Mouse (Mus musculus): ENCODE measurements around the gene Zan.
A peak's percentile ranks its signal among the peaks of the same experiment; 100 is the strongest.

Gene Zan

GRCm38 (mm10) chr5:137476964-137477363 lies at the start of gene Zan:
Zan (minus strand) TSS chr5:137477064.
- ATAC-seq (ENCODE audit: insufficient number of reproducible peaks, low FRiP score, low TSS enrichment): no peak

- ATAC-seq (ENCODE audit: insufficient number of reproducible peaks, low FRiP score, low TSS enrichment): no peak
These were observed 49.5 kb upstream of the Zan start for GRCm38 (mm10) chr5:137526192-137526936.

- ATAC-seq (ENCODE audit: insufficient number of reproducible peaks, low FRiP score, low TSS enrichment): no peak
These were observed 48.6 kb upstream of the Zan start for GRCm38 (mm10) chr5:137525511-137525910.

- ATAC-seq (ENCODE audit: insufficient number of reproducible peaks, low FRiP score, low TSS enrichment): no peak
These were observed 47.8 kb upstream of the Zan start for GRCm38 (mm10) chr5:137524671-137525070.

DNA sequence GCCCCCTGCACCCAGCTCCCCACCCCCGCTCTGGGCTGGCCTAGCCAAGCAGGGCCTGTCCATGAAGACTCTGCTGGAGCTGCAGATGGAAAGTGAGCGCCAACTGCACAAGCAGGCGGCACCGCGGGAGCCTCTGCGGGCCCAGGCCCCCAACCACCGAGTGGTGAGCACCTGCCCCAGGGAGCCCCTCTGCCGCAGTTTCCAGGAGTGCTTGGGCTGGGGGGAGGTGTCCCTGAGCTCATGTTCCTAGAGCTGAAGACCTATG lies 47.3 kb upstream of the Zan start:
- no peak for ATAC-seq (ENCODE audit: insufficient number of reproducible peaks, low FRiP score, low TSS enrichment)

GRCm38 (mm10) chr5:137523396-137524250 lies 46.8 kb upstream of the Zan start:
- ATAC-seq (ENCODE audit: insufficient number of reproducible peaks, low FRiP score, low TSS enrichment): no peak

GRCm38 (mm10) chr5:137522711-137523110 lies 45.8 kb upstream of the Zan start:
- ATAC-seq (ENCODE audit: insufficient number of reproducible peaks, low FRiP score, low TSS enrichment): no peak

GRCm38 (mm10) chr5:137521861-137522260 lies 45.0 kb upstream of the Zan start:
- ATAC-seq (ENCODE audit: insufficient number of reproducible peaks, low FRiP score, low TSS enrichment): no peak

GRCm38 (mm10) chr5:137519691-137520550 lies 43.1 kb upstream of the Zan start:
- no peak for ATAC-seq (ENCODE audit: insufficient number of reproducible peaks, low FRiP score, low TSS enrichment)

GRCm38 (mm10) chr5:137518436-137518835 lies 41.6 kb upstream of the Zan start, which contains the start of gene Gigyf1:
Gigyf1 (plus strand) TSS chr5:137518548.
- ATAC-seq (ENCODE audit: insufficient number of reproducible peaks, low FRiP score, low TSS enrichment): no peak

DNA sequence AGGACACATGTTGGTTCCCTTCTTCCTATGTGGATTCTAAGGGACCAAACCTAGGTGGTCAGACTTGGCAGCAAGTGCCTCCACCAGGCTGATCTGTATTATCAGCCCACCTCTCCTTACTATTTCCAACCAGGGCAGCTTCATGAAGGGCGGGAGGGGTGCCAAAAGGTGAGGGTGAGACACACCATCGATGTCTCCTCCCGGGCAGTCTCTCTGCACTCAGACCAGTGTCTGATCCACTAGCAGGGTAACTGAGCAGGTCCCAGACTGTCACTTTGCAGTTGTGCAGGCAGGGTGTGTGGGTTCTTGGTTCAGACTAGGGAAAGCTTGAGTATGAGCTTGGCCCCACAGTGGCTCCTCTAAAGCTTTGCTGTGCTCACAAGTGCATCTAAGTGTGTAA lies 37.9 kb upstream of the Zan start:
- ATAC-seq (ENCODE audit: insufficient number of reproducible peaks, low FRiP score, low TSS enrichment): no peak

- no peak for ATAC-seq (ENCODE audit: insufficient number of reproducible peaks, low FRiP score, low TSS enrichment)
These were observed 37.3 kb upstream of the Zan start for GRCm38 (mm10) chr5:137513951-137514721.

DNA sequence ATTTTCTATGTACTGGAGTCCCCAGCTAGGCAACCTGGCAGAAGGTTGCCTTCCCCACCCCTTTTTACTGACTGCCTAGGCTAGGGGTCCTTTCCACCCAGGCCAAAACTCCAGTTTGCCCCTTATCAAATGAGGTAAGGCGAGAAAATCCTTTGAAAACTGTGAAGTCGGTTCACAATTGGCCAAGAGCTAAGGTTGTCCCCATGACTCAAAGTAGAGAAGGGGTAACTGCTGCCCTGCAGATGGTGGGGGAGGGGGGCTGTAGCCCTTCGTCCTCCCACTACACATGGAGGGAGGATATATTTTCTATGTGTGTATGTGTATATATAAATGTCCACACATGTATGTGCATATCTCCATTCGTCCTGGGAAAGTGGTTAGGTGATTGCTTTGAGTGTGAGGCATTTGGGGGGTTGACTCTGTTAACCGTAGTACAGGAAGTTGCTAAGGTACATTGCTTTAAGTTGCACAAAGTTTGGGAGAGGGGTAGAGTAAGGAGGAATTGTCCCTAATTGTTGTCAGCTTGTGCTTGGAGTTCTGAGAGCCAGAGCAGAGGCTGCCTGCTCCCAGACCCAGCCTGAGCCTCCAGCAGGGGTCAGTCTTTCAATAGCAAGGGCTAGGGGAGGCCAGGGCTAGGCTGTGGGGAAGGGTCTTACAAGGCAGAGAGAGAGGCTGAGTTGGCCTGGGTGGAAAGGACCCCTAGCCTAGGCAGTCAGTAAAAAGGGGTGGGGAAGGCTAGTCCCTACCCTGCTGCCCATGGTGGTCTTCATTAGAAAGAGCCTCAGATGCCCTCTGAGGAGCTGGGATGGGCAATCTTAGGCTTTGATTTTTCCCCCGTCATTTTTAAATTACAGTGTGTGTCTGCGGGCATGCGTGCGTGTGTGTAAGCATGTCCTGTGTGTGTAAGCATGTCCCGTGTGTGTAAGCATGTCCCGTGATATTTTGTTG lies 36.3 kb upstream of the Zan start:
- ATAC-seq (ENCODE audit: insufficient number of reproducible peaks, low FRiP score, low TSS enrichment): no peak

DNA sequence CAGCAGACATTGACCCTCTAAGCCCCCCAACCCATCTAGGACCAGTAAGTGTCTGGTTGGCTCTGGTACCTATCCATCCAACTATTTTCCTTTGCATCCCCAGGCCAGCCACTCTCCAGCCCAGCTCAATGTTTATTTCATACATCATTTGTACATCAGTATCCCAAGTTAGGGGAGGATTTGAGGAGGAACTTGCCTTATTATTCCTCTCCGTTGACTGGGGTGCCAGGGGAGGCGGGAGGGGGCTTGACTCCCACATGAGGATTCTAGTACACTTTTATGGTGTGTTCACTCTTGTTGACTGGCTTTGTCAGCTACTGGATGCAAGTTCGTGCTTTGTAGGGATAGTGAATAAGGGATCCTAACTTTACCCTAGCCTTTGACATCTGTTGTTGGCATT lies 34.8 kb upstream of the Zan start:
- ATAC-seq (ENCODE audit: insufficient number of reproducible peaks, low FRiP score, low TSS enrichment): no peak

- no peak for ATAC-seq (ENCODE audit: insufficient number of reproducible peaks, low FRiP score, low TSS enrichment)
These were observed 33.9 kb upstream of the Zan start for GRCm38 (mm10) chr5:137510573-137511390.

DNA sequence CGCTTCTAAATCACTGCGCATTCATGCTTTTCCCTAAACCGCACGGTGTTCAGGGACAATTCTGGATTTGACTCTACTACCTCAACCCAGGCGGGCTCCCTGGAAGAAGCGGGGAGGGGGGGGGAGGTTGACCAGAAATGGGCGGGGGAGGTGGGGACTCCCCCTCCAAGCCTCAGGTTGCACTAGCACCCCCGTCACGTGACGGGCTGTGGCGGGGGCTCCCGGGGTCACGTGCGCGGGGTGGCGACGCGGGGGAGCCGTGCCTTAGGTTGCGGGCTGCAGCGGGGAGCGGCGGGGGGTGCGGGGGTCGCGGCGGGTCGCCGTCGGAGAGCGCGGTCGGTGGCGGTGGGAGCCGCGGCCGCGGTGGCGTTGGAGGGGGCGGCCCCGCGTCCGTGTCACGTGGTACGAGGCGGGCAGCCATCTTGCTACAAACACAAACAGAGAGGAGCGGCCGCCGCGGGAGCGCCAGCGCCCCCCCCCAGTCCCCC lies 33.2 kb upstream of the Zan start:
- no peak for ATAC-seq (ENCODE audit: insufficient number of reproducible peaks, low FRiP score, low TSS enrichment)

DNA sequence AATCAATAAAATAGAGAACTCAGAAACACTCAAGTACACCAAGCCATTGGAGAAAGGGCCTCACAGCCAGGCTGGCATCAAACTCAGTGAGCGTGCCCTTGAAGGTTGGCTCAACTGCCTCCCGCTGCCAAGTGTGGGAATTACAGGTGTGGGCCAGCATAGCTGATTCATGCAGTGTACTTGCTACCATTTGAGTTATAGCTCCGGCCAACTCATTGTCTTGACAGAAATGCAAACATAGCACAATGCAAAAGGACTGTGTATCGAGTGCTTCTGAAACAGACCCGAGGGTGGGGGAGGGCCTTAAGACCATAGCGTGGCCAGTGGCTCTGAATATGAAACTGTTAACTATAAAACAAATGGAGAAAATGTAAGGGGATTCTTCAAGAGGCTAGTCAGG lies 27.2 kb upstream of the Zan start:
- no peak for ATAC-seq (ENCODE audit: insufficient number of reproducible peaks, low FRiP score, low TSS enrichment)

DNA sequence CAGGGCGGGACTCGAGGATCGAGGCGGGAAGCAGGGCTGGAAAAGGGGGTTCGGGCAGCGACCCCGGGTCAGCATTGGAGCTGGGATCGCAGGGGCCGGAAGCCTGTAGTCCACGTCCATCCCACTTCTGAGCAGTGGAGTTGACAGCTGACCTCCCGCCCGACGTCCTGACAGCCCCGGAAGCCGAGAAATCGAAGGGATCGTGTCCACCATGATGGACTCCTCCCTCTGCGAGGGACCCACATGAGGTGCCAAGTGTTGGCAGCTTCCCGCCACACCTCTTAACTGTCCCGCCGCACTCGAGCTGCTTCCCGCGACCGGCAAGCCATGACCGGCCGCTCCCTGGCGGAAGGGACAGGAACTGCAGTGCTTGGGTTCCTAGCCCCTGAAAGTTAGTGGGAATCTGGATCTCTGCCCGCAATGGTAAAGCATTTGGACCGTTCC lies 25.8 kb upstream of the Zan start:
- peak; percentile 59 for ATAC-seq (ENCODE audit: insufficient number of reproducible peaks, low FRiP score, low TSS enrichment)
